Mouse (Mus musculus) midbrain, embryonic 11.5 days (tissue): ENCODE measurements around the gene Tmem186. TPM values are rescaled to one million over a fixed set of nuclear protein-coding genes. Genes with fewer than 3 reads are reported as not detected.

Experiments used
- microRNA-seq: library from miRNA; unstranded; fragments of <30 nt; microRNA quantifications from one replicate; pipeline ENCODE4, GENCODE M21; 2017
- polyA plus RNA-seq: library from polyadenylated mRNA; unstranded; fragments of >200 nt; fragmentation: Nextera tagmentation; extraction: Ambion mirVana; gene quantifications from 2 replicates; pipeline ENCODE4 v1.2.1, GENCODE M21; 2014

Gene Tmem186
- polyA plus RNA-seq, 1 experiment from 2014 or later = 23.1 TPM

Small RNAs within 50 kb of the gene (microRNA-seq; reads per million reads assigned to microRNA genes)
- not detected for gene Gm22137

Other genes with a start within 250 kb of the Tmem186 start
- gene Tmem114, start 212.6 kb downstream of the Tmem186 start, polyA plus RNA-seq = not detected in 2 replicates
- 17.6 and 24.3 TPM in 2 replicates for gene Mettl22, start 166.9 kb downstream of the Tmem186 start, polyA plus RNA-seq
- 18.1 and 19.6 TPM in 2 replicates for gene Abat, start 124.3 kb downstream of the Tmem186 start, polyA plus RNA-seq
- 36.3 and 38.0 TPM in 2 replicates for gene Pmm2, start within 50 bp of the Tmem186 start, polyA plus RNA-seq
- 82.5 and 85.0 TPM in 2 replicates for gene Carhsp1, start 34.4 kb upstream of the Tmem186 start, polyA plus RNA-seq
- not detected in 2 replicates for gene Gm5767, start 43.1 kb upstream of the Tmem186 start, polyA plus RNA-seq
- 35.7 and 41.0 TPM in 2 replicates for gene Usp7, start 154.6 kb upstream of the Tmem186 start, polyA plus RNA-seq
- gene 1810013L24Rik, start 192.4 kb upstream of the Tmem186 start, polyA plus RNA-seq = 21.6 and 23.7 TPM in 2 replicates